Mouse (Mus musculus): ENCODE measurements around the gene Nxn. TPM values are rescaled to one million over a fixed set of nuclear protein-coding genes. Genes with fewer than 3 reads are reported as not detected.

Nxn gene
- polyA plus RNA-seq, 1 experiment from 2014 or later, result 77.6 TPM

DNA sequence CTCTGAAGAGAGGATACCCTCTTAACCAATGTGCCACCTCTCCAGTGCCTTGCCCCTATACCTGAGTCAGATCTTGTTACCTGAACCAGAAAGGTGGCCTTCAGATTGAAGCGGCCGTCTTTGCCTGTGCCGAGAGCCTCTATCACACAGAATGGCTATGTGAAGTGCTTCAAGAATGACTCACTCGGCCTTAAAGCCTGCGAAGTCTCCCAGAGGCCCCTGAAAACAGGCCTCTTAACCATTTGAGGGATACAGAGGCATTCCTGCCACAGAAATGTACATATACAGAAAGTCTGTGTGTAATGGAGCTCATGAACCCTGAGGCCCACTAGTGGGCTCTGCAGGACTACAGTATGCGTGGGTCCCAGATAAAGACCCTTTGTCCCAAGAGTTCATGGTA is 115.1 kb downstream of the Nxn start:
- 92% methylated on average over 6 of the region's 6 CpGs for WGBS
- no peaks in the 10 kb centered on the region for H3K9me3 ChIP-seq
- H3K36me3 ChIP-seq, result no peaks in the 10 kb centered on the region
- H3K27ac ChIP-seq, result no peak overlapping the region
- H3K27me3 ChIP-seq, result no peaks in the 10 kb centered on the region
- H3K9ac ChIP-seq, result no peak overlapping the region
- no peak for ATAC-seq (ENCODE audit: insufficient number of reproducible peaks, insufficient read depth, low FRiP score, low TSS enrichment, low read depth)
- no peak overlapping the region for H3K4me3 ChIP-seq
- H3K4me2 ChIP-seq, result no peak overlapping the region
- peaks cover 54% of the 10 kb centered on the region for H3K4me1 ChIP-seq

DNA sequence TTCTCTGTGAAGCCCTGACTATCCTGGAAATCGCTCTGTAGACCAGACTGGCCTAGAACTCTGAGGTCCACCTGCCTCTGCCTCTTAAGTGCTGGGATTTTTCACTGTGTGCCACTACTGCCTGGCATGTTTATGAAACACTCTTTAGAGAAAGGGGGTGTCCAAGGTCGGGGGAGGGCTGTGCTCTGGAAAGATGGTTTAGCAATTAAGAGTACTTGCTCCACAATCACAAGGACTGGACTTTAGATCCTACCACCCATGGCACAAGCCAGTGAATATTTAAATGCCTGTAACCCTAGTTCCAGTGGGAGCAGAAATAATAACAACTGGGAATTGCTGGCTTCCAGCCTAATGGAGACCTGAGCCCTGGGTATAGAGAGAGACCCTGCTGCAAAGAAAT is 119.0 kb downstream of the Nxn start:
- 69% methylated on average over 2 of the region's 2 CpGs for WGBS
- H3K9ac ChIP-seq, result no peak overlapping the region
- no peak overlapping the region for H3K4me3 ChIP-seq
- peak overlapping the region; percentile 84 for H3K27ac ChIP-seq
- H3K4me1 ChIP-seq, result peaks cover 30% of the 10 kb centered on the region
- no peaks in the 10 kb centered on the region for H3K9me3 ChIP-seq
- ATAC-seq (ENCODE audit: insufficient number of reproducible peaks, insufficient read depth, low FRiP score, low TSS enrichment, low read depth), result no peak
- H3K27me3 ChIP-seq, result no peaks in the 10 kb centered on the region
- H3K4me2 ChIP-seq, result no peak overlapping the region
- H3K36me3 ChIP-seq, result peaks cover 18% of the 10 kb centered on the region

DNA sequence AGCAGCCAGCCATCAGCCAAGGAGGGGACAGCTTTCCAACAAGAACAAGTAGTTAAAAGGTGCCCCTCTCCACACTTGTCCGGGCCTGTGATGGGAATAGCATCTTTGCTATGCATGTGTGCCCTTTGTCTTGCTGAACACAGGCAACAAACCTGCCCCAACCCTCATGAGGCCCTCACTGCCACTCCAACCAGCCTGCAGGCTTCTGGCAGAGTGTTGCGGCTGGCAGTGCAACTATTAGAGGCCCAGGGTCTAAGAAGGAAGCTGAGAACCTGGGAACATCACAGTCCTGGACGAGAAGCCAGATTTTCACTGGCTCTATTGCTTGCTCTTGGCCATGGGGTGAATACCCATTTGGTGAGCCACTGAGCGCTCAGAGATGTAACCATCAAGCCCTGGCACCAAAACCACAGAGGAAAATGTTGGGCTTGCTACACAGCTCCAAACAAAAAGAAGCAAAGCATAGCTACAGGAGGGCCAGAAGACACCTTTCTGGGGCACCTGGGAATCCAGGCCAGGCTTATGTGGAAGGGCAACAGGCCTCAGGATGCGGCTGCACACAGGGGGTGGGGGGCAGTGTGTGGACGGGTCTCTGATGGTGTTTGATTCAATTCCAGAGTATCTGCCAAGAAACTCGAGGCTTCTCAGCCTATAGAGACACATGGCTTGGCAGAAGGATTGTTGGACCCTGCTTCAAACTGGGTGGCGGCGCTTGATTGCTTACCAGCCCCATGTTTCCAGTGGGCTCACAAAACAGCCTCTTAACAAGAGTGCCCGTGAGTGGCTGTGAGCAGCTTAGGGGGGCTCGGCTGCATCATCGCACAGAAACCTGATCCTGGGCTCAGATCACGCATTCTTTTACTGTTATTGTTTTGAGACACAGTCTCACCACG is 119.7 kb downstream of the Nxn start:
- peak; percentile 39; the same call in 1 of the 2 replicates for ATAC-seq (ENCODE audit: insufficient number of reproducible peaks, insufficient read depth, low FRiP score, low TSS enrichment, low read depth)
- peak overlapping the region; percentile 84 for H3K27ac ChIP-seq
- no peak overlapping the region for H3K4me2 ChIP-seq
- H3K4me3 ChIP-seq, result no peak overlapping the region
- no peak overlapping the region for H3K9ac ChIP-seq
- peaks cover 25% of the 10 kb centered on the region for H3K4me1 ChIP-seq
- 39% methylated on average over 14 of the region's 14 CpGs for WGBS
- H3K27me3 ChIP-seq, result no peaks in the 10 kb centered on the region
- peaks cover 22% of the 10 kb centered on the region for H3K36me3 ChIP-seq
- H3K9me3 ChIP-seq, result no peaks in the 10 kb centered on the region

- WGBS, result 75% methylated on average over 4 of the region's 4 CpGs
- no peak overlapping the region for H3K4me3 ChIP-seq
- peaks cover 14% of the 10 kb centered on the region for H3K4me1 ChIP-seq
- no peak for ATAC-seq (ENCODE audit: insufficient number of reproducible peaks, insufficient read depth, low FRiP score, low TSS enrichment, low read depth)
- H3K9ac ChIP-seq, result no peak overlapping the region
- 0 out of 2 replicates have a peak overlapping the region, but pooled peaks have one; percentile 0 for H3K27ac ChIP-seq
- peaks cover 55% of the 10 kb centered on the region for H3K36me3 ChIP-seq
- no peaks in the 10 kb centered on the region for H3K27me3 ChIP-seq
- H3K9me3 ChIP-seq, result no peaks in the 10 kb centered on the region
- H3K4me2 ChIP-seq, result no peak overlapping the region
Observed at GRCm38 (mm10) chr11:76272440-76272839, 126.5 kb downstream of the Nxn start.

DNA sequence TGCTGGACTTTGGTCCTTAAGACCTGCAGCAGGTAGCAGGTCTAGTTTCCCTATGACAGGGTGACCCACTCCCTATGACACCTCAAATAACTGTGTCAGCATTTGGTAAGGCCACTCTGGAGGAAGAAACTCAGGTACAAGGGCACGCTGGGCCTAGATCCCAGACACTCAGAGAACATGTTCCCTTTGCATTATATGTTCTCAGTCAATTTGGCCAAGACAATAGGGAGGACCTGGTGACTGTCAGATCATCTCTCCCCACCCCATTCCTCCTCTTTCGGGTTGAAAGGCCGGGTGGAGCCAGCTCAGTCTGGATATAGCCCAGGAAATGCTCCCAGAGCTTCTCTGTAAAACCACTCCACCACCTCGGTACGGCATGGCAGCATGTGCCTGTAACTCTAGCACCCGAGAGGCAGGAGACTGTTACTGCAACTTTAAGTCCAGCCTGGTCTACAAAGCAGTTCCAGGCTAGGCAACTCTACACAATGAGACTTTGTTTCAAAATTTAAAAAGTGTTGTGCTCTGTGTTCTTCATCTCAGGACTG is 130.3 kb downstream of the Nxn start:
- H3K4me3 ChIP-seq, result no peak overlapping the region
- H3K4me2 ChIP-seq, result no peak overlapping the region
- H3K27me3 ChIP-seq, result no peaks in the 10 kb centered on the region
- no peaks in the 10 kb centered on the region for H3K9me3 ChIP-seq
- H3K4me1 ChIP-seq, result peaks cover 25% of the 10 kb centered on the region
- 68% methylated on average over 6 of the region's 6 CpGs for WGBS
- H3K27ac ChIP-seq, result peak overlapping the region; percentile 74
- H3K9ac ChIP-seq, result 0 out of 2 replicates have a peak overlapping the region, but pooled peaks have one; percentile 17
- peaks cover 50% of the 10 kb centered on the region for H3K36me3 ChIP-seq
- ATAC-seq (ENCODE audit: insufficient number of reproducible peaks, insufficient read depth, low FRiP score, low TSS enrichment, low read depth), result no peak

DNA sequence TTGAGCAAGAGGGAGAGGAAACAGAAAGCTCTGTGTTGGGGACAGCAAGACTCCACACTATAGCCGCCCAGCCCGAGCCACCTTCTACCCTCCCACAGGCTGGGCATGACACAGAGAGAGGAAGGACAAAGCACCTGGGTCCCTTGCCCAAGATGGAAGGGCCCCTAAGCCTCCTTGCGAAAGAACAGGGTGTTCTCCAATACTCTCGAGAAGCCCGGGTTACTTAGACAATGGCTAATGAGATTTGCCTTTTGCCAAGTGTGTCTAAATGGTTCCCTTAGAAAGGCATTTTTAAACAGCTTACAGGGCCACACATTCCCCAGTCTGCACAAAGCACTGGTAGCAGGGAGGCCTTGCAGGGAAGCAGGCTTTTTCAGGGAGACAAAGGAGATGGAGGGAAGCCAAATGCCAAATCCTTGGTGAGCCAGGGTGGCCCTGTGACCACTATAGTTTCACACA is 130.9 kb downstream of the Nxn start:
- H3K9me3 ChIP-seq, result no peaks in the 10 kb centered on the region
- 42% methylated on average over 5 of the region's 5 CpGs for WGBS
- H3K4me3 ChIP-seq, result no peak overlapping the region
- peak overlapping the region; percentile 74 for H3K27ac ChIP-seq
- no peak for ATAC-seq (ENCODE audit: insufficient number of reproducible peaks, insufficient read depth, low FRiP score, low TSS enrichment, low read depth)
- peaks cover 30% of the 10 kb centered on the region for H3K4me1 ChIP-seq
- no peak overlapping the region for H3K4me2 ChIP-seq
- H3K36me3 ChIP-seq, result peaks cover 50% of the 10 kb centered on the region
- H3K27me3 ChIP-seq, result no peaks in the 10 kb centered on the region
- peak overlapping the region; percentile 17; the same call in 1 of the 2 replicates for H3K9ac ChIP-seq

GRCm38 (mm10) chr11:76267550-76267949 is 131.4 kb downstream of the Nxn start:
- Histone ChIP-seq H3K4me1 (peaks cover 35% of the 10 kb centered on the region), H3K9ac (peak overlapping the region; percentile 17; the same call in 1 of the 2 replicates), H3K9me3 (no peaks in the 10 kb centered on the region), H3K36me3 (peaks cover 51% of the 10 kb centered on the region), H3K4me2 (no peak overlapping the region), H3K4me3 (no peak overlapping the region), H3K27me3 (no peaks in the 10 kb centered on the region), H3K27ac (peak overlapping the region; percentile 74)
- no peak for ATAC-seq (ENCODE audit: insufficient number of reproducible peaks, insufficient read depth, low FRiP score, low TSS enrichment, low read depth)
- WGBS, result 58% methylated on average over 7 of the region's 7 CpGs

- H3K4me2 ChIP-seq, result no peak overlapping the region
- 12% methylated on average over 19 of the region's 19 CpGs for WGBS
- H3K9ac ChIP-seq, result peak overlapping the region; percentile 36; the same call in 1 of the 2 replicates
- peaks cover 29% of the 10 kb centered on the region for H3K4me1 ChIP-seq
- no peak overlapping the region for H3K4me3 ChIP-seq
- H3K27me3 ChIP-seq, result no peaks in the 10 kb centered on the region
- H3K27ac ChIP-seq, result no peak overlapping the region; the same call in 1 of the 2 replicates
- H3K36me3 ChIP-seq, result peaks cover 71% of the 10 kb centered on the region
- no peak for ATAC-seq (ENCODE audit: insufficient number of reproducible peaks, insufficient read depth, low FRiP score, low TSS enrichment, low read depth)
- H3K9me3 ChIP-seq, result no peaks in the 10 kb centered on the region
Observed at GRCm38 (mm10) chr11:76262611-76263351, 136.2 kb downstream of the Nxn start.

DNA sequence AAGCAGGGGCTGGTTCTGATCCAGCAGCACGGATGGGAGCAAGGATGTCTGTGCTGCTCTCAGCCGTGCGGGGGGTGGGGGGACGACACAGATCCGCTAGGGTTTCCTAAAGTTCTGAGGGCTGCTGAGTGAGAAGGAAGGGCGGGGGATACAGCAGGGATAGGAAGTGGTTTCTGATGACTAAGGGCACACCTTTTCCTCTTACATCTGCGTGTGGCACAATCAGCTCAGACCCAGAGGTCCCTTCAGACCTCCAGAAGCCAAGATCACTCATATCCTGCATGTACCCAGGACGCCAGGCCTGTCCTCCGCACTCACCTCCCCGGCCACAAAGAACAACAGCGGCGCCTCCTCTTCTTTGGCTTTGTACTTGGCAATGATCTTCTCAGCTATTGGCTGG is 137.7 kb downstream of the Nxn start:
- WGBS, result 68% methylated on average over 12 of the region's 12 CpGs
- H3K4me1 ChIP-seq, result peaks cover 31% of the 10 kb centered on the region
- H3K27me3 ChIP-seq, result no peaks in the 10 kb centered on the region
- ATAC-seq (ENCODE audit: insufficient number of reproducible peaks, insufficient read depth, low FRiP score, low TSS enrichment, low read depth), result no peak
- H3K36me3 ChIP-seq, result peaks cover 73% of the 10 kb centered on the region
- no peak overlapping the region for H3K27ac ChIP-seq
- no peak overlapping the region; the same call in 1 of the 2 replicates for H3K9ac ChIP-seq
- H3K4me3 ChIP-seq, result no peak overlapping the region
- H3K9me3 ChIP-seq, result no peaks in the 10 kb centered on the region
- no peak overlapping the region for H3K4me2 ChIP-seq

DNA sequence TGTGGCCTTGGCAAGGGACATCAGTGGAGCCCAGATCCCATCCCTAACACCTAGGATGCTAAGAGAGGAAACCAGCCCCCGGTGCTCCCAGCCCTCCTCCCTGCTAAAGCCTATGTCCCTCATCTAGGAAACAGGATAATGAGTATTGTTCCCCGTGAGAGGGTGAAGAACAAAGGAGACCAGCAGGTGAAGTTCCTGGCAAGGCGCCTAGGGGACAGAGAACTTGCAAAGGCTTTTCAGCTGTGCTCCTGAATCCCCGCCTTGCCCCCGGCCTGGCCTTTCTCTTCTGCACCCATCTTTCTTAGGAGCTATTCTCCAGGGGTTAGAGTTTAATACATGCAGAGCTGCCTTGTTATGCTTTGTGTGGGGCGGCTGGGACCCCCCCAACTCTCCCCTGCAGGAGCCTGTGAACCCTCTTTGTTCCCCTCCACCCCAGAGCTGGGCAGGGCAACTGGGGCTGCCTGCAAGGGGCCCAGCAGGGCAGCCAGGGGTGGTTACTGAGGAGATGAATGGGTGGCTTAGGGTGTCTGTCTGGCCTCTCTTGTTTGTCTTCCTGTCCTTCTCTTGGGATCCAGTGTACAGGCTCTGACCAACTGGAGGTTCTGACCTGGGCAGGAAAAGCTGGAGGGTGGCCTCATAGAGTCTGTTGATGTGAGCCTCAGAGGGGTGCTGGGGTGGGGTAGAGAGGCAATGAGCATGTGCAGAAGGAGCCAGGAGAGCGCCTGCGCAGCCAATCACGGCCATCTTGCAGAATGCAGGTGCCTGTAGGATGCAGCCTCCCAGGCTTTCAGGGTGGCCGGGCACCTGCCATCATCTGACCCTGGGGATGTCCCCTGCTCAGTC is 138.5 kb downstream of the Nxn start:
- Histone ChIP-seq H3K9me3 (no peaks in the 10 kb centered on the region), H3K4me3 (no peak overlapping the region), H3K4me2 (no peak overlapping the region), H3K9ac (peak overlapping the region; percentile 36; the same call in 1 of the 2 replicates), H3K4me1 (peaks cover 39% of the 10 kb centered on the region), H3K27ac (no peak overlapping the region), H3K27me3 (no peaks in the 10 kb centered on the region), H3K36me3 (peaks cover 73% of the 10 kb centered on the region)
- ATAC-seq (ENCODE audit: insufficient number of reproducible peaks, insufficient read depth, low FRiP score, low TSS enrichment, low read depth), result no peak
- WGBS, result 62% methylated on average over 10 of the region's 10 CpGs

DNA sequence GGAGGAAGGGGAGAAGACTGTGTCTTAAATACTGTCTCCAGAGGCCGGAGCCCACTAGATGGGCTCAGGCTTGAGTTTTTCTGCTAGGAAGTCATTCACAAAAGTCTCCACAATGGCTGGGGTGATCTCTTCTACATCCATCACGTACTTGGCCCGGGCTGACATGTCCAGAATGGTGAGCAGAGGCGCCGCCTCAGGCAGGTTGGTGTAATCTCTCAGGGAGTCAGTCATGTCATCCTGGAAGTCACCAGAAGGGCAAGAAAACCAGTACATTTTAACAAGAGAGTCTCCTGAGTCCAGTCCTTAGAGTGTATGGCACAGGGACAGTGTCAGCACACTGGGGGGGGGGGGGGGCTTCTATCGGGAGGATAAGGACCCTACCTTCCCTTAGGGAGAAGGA is 140.4 kb downstream of the Nxn start:
- no peak for ATAC-seq (ENCODE audit: insufficient number of reproducible peaks, insufficient read depth, low FRiP score, low TSS enrichment, low read depth)
- Histone ChIP-seq H3K36me3 (peaks cover 64% of the 10 kb centered on the region), H3K9me3 (no peaks in the 10 kb centered on the region), H3K4me3 (no peak overlapping the region), H3K9ac (no peak overlapping the region), H3K4me2 (no peak overlapping the region), H3K4me1 (peaks cover 48% of the 10 kb centered on the region), H3K27me3 (no peaks in the 10 kb centered on the region), H3K27ac (no peak overlapping the region)
- 87% methylated on average over 6 of the region's 6 CpGs for WGBS

Data from embryonic facial prominence, embryonic 13.5 days (tissue).